Mouse (Mus musculus) heart, embryonic 14.5 days (tissue): Measurements from ENCODE around the gene Cyp26a1. TPM values are rescaled to one million over a fixed set of nuclear protein-coding genes. Genes with fewer than 3 reads are reported as not detected.

Experiments
- ATAC-seq: fragments of 200-750 bp; cut with Nextera tagmentation; 2 replicates; pipeline ENCODE4 v1.8.0; 2017; ENCODE audit warnings: low read depth, moderate TSS enrichment; ENCODE audit not compliant: insufficient number of reproducible peaks, insufficient read depth, low FRiP score
- H3K27ac ChIP-seq, 2 experiments: fragments of 200-500 bp in 1 of 2; fragments of 300-500 bp in 1 of 2; sonication (generic) in 1 of 2; replicated peaks in 1 of 2; 2 replicates each; pipeline ENCODE4 v1.5.1; 2012 to 2014; ENCODE audit warnings: low read depth in 2 of 2, low read length in 2 of 2, control low read depth in 1 of 2, mild to moderate bottlenecking in 1 of 2, mixed read lengths in 1 of 2; ENCODE audit not compliant: control insufficient read depth in 1 of 2, insufficient read depth in 1 of 2
- H3K27me3 ChIP-seq: fragments of 300-500 bp; sonication (generic); 2 replicates; pipeline ENCODE4 v1.6.1; 2014; ENCODE audit warnings: mild to moderate bottlenecking, low read length, control low read depth; ENCODE audit not compliant: control insufficient read depth, insufficient read depth
- H3K36me3 ChIP-seq: fragments of 300-500 bp; sonication (generic); 2 replicates; pipeline ENCODE4 v1.6.1; 2014; ENCODE audit warnings: mild to moderate bottlenecking, control low read depth, low read length, mixed read lengths; ENCODE audit not compliant: control insufficient read depth, insufficient read depth
- H3K4me1 ChIP-seq, 2 experiments: fragments of 200-500 bp in 1 of 2; fragments of 300-500 bp in 1 of 2; sonication (generic) in 1 of 2; 2 replicates each; pipeline ENCODE4 v1.6.1; 2012 to 2014; ENCODE audit warnings: low read length in 2 of 2, control low read depth in 1 of 2, mixed read lengths in 1 of 2; ENCODE audit not compliant: control insufficient read depth in 2 of 2, insufficient read depth in 2 of 2
- H3K4me2 ChIP-seq: fragments of 300-500 bp; sonication (generic); 2 replicates; pipeline ENCODE4 v1.6.1; 2014; ENCODE audit warnings: mild to moderate bottlenecking, low read length
- H3K4me3 ChIP-seq, 2 experiments: fragments of 200-500 bp in 1 of 2; fragments of 300-500 bp in 1 of 2; sonication (generic) in 1 of 2; 2 replicates each; pipeline ENCODE4 v1.5.1; 2012 to 2014; ENCODE audit warnings: low read length in 2 of 2, mild to moderate bottlenecking in 2 of 2, control low read depth in 1 of 2, low read depth in 1 of 2, moderate library complexity in 1 of 2; ENCODE audit not compliant: control insufficient read depth in 1 of 2, insufficient read depth in 1 of 2
- H3K9ac ChIP-seq: fragments of 300-500 bp; sonication (generic); 2 replicates; pipeline ENCODE4 v1.6.1; 2014; ENCODE audit warnings: mild to moderate bottlenecking, low read length
- H3K9me3 ChIP-seq: fragments of 300-500 bp; sonication (generic); 2 replicates; pipeline ENCODE4 v1.6.1; 2016; ENCODE audit warnings: low read length, control low read depth; ENCODE audit not compliant: control insufficient read depth
- WGBS: fragments of 180-500 bp; shearing (Covaris S2); extraction: QIAGEN DNeasy Blood & Tissue Kit; methylation state at CpG from one replicate; pipeline ENCODE4 v1.1.7; 2014; 5-methylcytosine and 5-hydroxymethylcytosine counted together
- polyA plus RNA-seq: library from polyadenylated mRNA; unstranded; fragments of >200 nt; fragmentation: Nextera tagmentation; extraction: Ambion mirVana; gene quantifications from 2 replicates; pipeline ENCODE4 v1.2.1, GENCODE M21; 2014

Cyp26a1 gene
- polyA plus RNA-seq, 1 experiment from 2014 or later = 1.1 TPM

DNA sequence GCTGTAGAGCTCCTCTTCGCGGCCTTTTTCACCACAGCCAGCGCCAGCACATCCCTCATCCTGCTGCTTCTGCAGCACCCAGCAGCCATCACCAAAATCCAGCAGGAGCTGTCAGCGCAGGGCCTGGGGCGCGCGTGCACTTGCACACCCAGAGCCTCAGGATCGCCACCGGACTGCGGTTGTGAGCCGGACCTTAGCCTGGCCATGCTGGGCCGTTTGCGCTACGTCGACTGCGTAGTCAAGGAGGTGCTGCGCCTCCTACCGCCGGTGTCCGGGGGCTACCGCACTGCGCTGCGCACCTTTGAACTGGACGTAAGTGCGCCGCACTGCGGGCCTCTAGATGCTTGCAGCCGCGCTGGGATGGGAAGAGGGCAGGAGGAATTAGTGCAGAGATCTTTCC is 6.9 kb upstream of the Cyp26a1 start:
- WGBS = 12% methylated on average over 29 of the region's 29 CpGs
- ATAC-seq = no peak

DNA sequence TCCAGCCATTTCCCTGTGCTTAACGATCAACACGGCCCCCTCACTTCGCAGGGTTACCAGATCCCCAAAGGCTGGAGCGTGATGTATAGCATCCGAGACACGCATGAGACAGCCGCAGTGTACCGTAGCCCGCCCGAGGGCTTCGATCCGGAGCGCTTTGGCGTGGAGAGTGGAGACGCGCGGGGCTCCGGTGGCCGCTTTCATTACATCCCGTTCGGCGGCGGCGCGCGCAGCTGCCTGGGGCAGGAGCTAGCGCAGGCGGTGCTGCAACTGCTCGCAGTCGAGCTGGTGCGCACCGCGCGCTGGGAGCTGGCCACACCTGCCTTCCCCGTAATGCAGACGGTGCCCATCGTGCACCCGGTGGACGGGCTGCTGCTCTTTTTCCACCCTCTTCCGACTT is 4.7 kb upstream of the Cyp26a1 start:
- ATAC-seq = no peak
- WGBS = 2% methylated on average over 40 of the region's 40 CpGs
- Histone ChIP-seq H3K9me3 (no peaks in the 10 kb centered on the region), H3K4me2 (peak overlapping the region; percentile 65), H3K27ac (no peak overlapping the region), H3K9ac (no peak overlapping the region), H3K4me1 (peaks cover 7 to 21% of the 10 kb centered on the region in 2 experiments), H3K4me3 (peak overlapping the region; percentile 37 to 46), H3K27me3 (peaks cover 100% of the 10 kb centered on the region), H3K36me3 (no peaks in the 10 kb centered on the region)

More for the DNA sequence above, 6.9 kb upstream of the Cyp26a1 start:
- no peaks in the 10 kb centered on the region for H3K36me3 ChIP-seq
- no peaks in the 10 kb centered on the region for H3K9me3 ChIP-seq
- no peak overlapping the region for H3K9ac ChIP-seq
- H3K4me2 ChIP-seq = peak overlapping the region; percentile 1; the same call in 1 of the 2 replicates
- H3K4me1 ChIP-seq = peaks cover 0 to 8% of the 10 kb centered on the region in 2 experiments; a peak in 2 of 4 replicates
- H3K27me3 ChIP-seq = peaks cover 100% of the 10 kb centered on the region
- peak overlapping the region; percentile 3 to 7; a peak in 2 of 4 replicates for H3K4me3 ChIP-seq
- no peak overlapping the region for H3K27ac ChIP-seq

DNA sequence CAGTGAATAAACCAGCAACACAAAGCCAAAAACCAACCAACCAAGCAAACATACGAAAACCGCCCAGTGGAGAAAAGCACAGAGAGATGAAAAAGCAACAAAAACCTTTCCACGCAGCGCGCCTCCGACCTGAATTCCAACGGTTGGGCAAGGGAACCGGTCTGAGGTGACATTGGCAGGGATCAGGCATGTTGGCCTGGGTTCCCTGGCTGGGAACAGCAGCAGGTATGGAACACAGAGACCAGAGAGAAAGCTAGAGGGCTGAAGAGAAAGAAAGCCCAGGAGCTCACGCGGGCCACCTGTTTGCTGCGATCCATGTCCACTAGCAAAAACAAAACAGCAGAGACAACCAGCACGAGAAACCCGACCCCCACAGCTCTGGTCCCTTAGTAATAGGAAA is 2.5 kb upstream of the Cyp26a1 start:
- 63% methylated on average over 13 of the region's 13 CpGs for WGBS
- no peak overlapping the region for H3K9ac ChIP-seq
- peaks cover 100% of the 10 kb centered on the region for H3K27me3 ChIP-seq
- no peak overlapping the region for H3K4me2 ChIP-seq
- ATAC-seq = no peak
- no peaks in the 10 kb centered on the region for H3K36me3 ChIP-seq
- H3K4me3 ChIP-seq = no peak overlapping the region
- H3K9me3 ChIP-seq = no peaks in the 10 kb centered on the region
- H3K27ac ChIP-seq = no peak overlapping the region
- peaks cover 7 to 29% of the 10 kb centered on the region in 2 experiments for H3K4me1 ChIP-seq

DNA sequence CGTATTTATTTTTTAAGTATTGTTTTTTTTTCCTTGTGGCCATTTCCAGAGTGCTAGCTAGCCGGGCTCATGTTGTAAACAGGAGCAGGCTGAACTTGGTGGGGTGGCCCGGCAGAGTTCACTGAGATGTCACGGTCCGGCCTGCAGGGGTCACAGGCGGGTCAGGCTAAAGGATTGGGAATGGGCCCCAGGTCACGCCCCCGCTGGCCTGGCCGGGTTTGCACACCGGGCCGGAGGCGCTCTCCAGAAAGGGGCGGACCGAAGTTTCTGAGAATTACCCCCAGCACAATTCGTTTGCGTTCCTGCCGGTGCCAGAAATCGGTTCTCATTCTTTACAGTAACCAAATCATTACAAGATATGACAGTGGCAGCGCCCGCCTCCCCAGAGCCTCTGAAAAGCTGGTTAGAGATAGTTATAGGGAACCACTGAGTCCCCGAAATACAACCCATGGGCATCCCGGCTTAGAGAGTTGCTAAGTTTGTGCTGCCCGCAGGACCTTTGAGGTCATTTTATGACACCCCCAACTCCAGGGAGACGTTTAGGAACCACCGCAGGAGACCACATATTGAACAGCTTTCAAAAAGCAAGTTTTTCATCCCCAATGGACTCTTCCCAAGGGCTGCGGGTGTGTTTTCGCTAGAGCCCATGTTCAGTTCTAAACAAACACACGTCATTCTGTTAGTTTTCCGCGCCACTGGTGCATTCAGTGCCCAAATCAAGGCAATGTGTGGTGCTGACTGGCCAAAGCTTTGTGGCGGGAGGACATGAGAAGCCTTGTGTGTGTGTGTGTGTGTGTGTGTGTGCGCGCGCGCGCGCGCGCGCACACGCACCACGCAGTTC is 1.6 kb upstream of the Cyp26a1 start:
- Histone ChIP-seq H3K27ac (no peak overlapping the region), H3K4me1 (peaks cover 7 to 29% of the 10 kb centered on the region in 2 experiments), H3K9ac (no peak overlapping the region), H3K36me3 (no peaks in the 10 kb centered on the region), H3K27me3 (peaks cover 100% of the 10 kb centered on the region), H3K9me3 (no peaks in the 10 kb centered on the region), H3K4me2 (peak overlapping the region; percentile 72), H3K4me3 (peak overlapping the region; percentile 17 to 44)
- 5% methylated on average over 42 of the region's 42 CpGs for WGBS
- no peak for ATAC-seq

DNA sequence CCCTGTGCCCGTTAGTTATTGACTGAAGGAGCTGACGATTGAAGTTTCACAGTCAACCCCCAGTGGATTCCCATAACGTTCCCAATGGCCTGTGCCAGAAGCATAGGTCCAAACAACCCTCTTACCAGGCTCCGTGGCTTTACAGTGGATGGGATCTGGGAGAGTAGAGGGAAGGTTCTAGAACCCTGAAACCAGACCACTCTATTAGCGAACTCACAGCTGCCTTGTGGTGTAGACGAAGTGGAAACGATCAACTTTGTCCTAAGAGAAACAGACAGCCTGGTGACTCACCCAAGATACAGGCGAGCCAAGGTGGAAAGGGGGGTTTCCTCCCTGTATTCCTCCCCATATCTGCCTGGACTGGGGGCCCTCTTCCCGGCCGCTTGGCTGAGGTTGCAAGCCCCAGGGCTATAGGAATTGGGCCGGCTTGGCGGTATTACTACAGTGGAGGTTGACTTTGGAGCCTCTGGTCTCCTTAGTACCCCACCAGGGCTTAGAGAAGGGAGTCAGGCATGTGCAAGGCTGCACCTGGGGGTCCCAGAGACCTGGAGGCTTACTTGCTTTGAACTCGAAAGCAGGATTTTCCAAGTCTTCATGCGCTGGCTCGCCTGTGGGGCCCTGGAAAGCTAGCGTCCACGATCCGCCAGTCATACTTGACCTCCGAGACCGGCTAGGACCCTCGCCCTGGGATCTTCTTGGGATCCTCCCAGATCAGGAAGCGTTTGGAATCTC is 829 bp upstream of the Cyp26a1 start:
- 1% methylated on average over 22 of the region's 22 CpGs for WGBS
- peak overlapping the region; percentile 17 to 44 for H3K4me3 ChIP-seq
- no peaks in the 10 kb centered on the region for H3K36me3 ChIP-seq
- peaks cover 7 to 29% of the 10 kb centered on the region in 2 experiments for H3K4me1 ChIP-seq
- H3K9ac ChIP-seq = 0 out of 2 replicates have a peak overlapping the region, but pooled peaks have one; percentile 16
- H3K27ac ChIP-seq = no peak overlapping the region
- no peak for ATAC-seq
- H3K27me3 ChIP-seq = peaks cover 99% of the 10 kb centered on the region
- no peaks in the 10 kb centered on the region for H3K9me3 ChIP-seq
- peak overlapping the region; percentile 72 for H3K4me2 ChIP-seq

DNA sequence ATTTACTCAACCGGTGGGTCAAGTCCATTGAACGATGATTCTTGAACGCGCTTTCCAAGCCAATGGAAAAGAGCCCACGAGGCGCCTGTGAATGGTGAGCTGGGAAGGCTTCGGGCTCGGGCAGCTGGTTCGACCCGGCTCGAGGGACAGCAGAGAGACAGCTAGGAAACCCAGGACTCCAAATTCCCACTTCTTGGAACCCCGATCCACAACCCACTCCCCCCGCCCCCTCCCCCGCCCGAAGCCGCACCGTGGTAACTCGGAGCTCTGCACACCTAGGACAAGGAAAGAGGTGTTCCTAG is 312 bp upstream of the Cyp26a1 start:
- H3K9ac ChIP-seq = no peak overlapping the region
- peaks cover 7 to 29% of the 10 kb centered on the region in 2 experiments for H3K4me1 ChIP-seq
- under 1% methylated on average over 18 of the region's 18 CpGs for WGBS
- H3K9me3 ChIP-seq = no peaks in the 10 kb centered on the region
- H3K4me3 ChIP-seq = peak overlapping the region; percentile 40 to 44; a peak in 3 of 4 replicates
- ATAC-seq = no peak
- peaks cover 99% of the 10 kb centered on the region for H3K27me3 ChIP-seq
- H3K4me2 ChIP-seq = peak overlapping the region; percentile 72
- no peaks in the 10 kb centered on the region for H3K36me3 ChIP-seq
- H3K27ac ChIP-seq = no peak overlapping the region

DNA sequence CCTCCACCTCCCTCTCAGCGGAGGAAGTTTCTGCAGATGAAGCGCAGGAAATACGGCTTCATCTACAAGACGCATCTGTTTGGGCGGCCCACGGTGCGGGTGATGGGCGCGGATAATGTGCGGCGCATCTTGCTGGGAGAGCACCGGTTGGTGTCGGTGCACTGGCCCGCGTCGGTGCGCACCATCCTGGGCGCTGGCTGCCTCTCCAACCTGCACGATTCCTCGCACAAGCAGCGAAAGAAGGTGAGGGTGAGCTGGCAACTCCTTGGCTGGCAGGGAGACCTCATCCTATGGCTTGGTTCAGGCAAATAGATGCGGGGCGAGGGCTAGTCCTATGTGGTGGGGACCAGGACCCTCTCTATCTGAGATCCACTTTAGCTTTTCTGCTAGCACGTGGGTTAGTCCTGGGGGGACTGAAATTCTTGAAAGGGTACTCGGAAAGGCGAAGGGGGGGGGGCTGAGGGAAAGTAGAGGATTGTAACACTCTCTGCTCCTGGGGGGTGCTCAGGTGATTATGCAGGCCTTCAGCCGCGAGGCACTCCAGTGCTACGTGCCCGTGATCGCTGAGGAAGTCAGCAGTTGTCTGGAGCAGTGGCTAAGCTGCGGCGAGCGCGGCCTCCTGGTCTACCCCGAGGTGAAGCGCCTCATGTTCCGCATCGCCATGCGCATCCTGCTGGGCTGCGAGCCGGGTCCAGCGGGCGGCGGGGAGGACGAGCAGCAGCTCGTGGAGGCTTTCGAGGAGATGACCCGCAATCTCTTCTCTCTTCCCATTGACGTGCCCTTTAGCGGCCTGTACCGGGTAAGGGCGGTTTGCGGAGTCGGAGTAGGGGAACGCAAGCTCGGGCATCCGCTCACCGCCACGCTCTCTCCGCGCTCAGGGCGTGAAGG is 919 bp downstream of the Cyp26a1 start:
- Histone ChIP-seq H3K4me1 (peaks cover 9 to 29% of the 10 kb centered on the region in 2 experiments), H3K4me2 (peak overlapping the region; percentile 72), H3K36me3 (no peaks in the 10 kb centered on the region), H3K9ac (no peak overlapping the region), H3K4me3 (peak overlapping the region; percentile 40 to 44; a peak in 3 of 4 replicates), H3K27me3 (peaks cover 99% of the 10 kb centered on the region), H3K9me3 (no peaks in the 10 kb centered on the region), H3K27ac (no peak overlapping the region)
- ATAC-seq = no peak
- 1% methylated on average over 63 of the region's 63 CpGs for WGBS
